Mouse (Mus musculus) heart, adult 2 months (tissue): Measurements from ENCODE around the gene Mcts2.
A peak's percentile ranks its signal among the peaks of the same experiment; 100 is the strongest.

Source experiments
- EP300 ChIP-seq: fragments of 200-500 bp; IDR thresholded peaks from 2 replicates; pipeline ENCODE4 v1.6.1; 2011; ENCODE audit warnings: low read depth, low read length, control low read depth; ENCODE audit not compliant: insufficient read depth
- POLR2A ChIP-seq: fragments of 200-500 bp; IDR thresholded peaks from 2 replicates; pipeline ENCODE4 v1.6.1; 2011; ENCODE audit warnings: mild to moderate bottlenecking, low read depth, low read length, control low read depth; ENCODE audit not compliant: insufficient read depth

DNA sequence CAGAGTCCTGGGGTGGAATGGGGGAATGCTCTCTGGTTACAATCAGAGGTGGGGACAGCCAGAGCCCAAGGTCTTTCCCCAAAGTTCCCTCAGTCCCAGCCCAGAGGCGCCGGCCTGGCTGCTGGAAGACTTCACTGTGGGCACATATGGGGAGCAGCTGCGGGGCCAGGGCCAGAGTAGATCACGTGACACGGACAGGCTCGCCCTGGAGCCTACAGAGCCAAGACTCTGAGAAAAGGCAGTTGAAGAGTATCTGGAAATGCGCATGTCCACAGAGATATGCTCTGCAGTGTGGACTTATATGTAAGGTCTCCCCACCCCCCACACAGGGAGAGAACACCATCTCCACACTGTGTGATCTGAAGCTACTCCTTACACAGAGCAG lies 42.8 kb downstream of the Mcts2 start:
- 0 out of 2 replicates have a peak, but pooled peaks have one; percentile 0 for TF ChIP-seq EP300
- TF ChIP-seq POLR2A = peak; percentile 44
